Mouse (Mus musculus) heart, postnatal 0 days (tissue): ENCODE results near the gene Prkca.

Experiments used
- CTCF ChIP-seq: IDR thresholded peaks from 2 replicates; pipeline ENCODE4 v1.5.1; 2016; ENCODE audit warnings: antibody characterized with exemption, control low read depth, low read depth
- EP300 ChIP-seq: IDR thresholded peaks from 2 replicates; pipeline ENCODE4 v1.6.1; 2016; ENCODE audit warnings: antibody characterized with exemption, low read depth

- no peak for TF ChIP-seq CTCF
- no peak for TF ChIP-seq EP300
Measured at GRCm38 (mm10) chr11:108344759-108345158, 1.0 kb upstream of the Prkca start.
